Mouse (Mus musculus) hindbrain, embryonic 11.5 days (tissue): ENCODE measurements around the gene Tvp23a. TPM values are rescaled to one million over a fixed set of nuclear protein-coding genes. Genes with fewer than 3 reads are reported as not detected.

Experiments
- ATAC-seq: fragments of 200-750 bp; cut with Nextera tagmentation; 2 replicates; pipeline ENCODE4 v1.8.0; 2017; ENCODE audit warnings: mild to moderate bottlenecking, moderate TSS enrichment, moderate library complexity; ENCODE audit not compliant: low FRiP score
- DNase-seq: peaks from one replicate; pipeline ENCODE4 v3.0.0-alpha.2; 2015; ENCODE audit warnings: low spot score
- H3K27ac ChIP-seq: fragments of 300-500 bp; sonication (generic); 2 replicates; pipeline ENCODE4 v1.5.1; 2014; ENCODE audit warnings: mild to moderate bottlenecking, low read depth, low read length
- H3K27me3 ChIP-seq: fragments of 300-500 bp; sonication (generic); 2 replicates; pipeline ENCODE4 v1.6.1; 2014; ENCODE audit warnings: mild to moderate bottlenecking, low read length, moderate library complexity, mixed read lengths; ENCODE audit not compliant: control insufficient read depth, insufficient read depth
- H3K36me3 ChIP-seq: fragments of 300-500 bp; sonication (generic); 2 replicates; pipeline ENCODE4 v1.6.1; 2014; ENCODE audit warnings: mild to moderate bottlenecking, low read length, moderate library complexity, mixed read lengths; ENCODE audit not compliant: control insufficient read depth, insufficient read depth
- H3K4me1 ChIP-seq: fragments of 300-500 bp; sonication (generic); replicated peaks from 2 replicates; pipeline ENCODE4 v1.6.1; 2014; ENCODE audit warnings: low read length, mixed read lengths; ENCODE audit not compliant: control insufficient read depth, insufficient read depth
- H3K4me2 ChIP-seq: fragments of 300-500 bp; sonication (generic); replicated peaks from 2 replicates; pipeline ENCODE4 v1.6.1; 2014; ENCODE audit warnings: mild to moderate bottlenecking, low read depth, low read length
- H3K4me3 ChIP-seq: fragments of 300-500 bp; sonication (generic); 2 replicates; pipeline ENCODE4 v1.5.1; 2014; ENCODE audit warnings: low read depth, low read length
- H3K9ac ChIP-seq: fragments of 300-500 bp; sonication (generic); 2 replicates; pipeline ENCODE4 v1.6.1; 2014; ENCODE audit warnings: low read depth, low read length
- H3K9me3 ChIP-seq: fragments of 300-500 bp; sonication (generic); 2 replicates; pipeline ENCODE4 v1.6.1; 2016; ENCODE audit warnings: low read length; ENCODE audit not compliant: control insufficient read depth
- WGBS: fragments of 180-500 bp; shearing (Covaris S2); extraction: QIAGEN DNeasy Blood & Tissue Kit; methylation state at CpG from one replicate; pipeline ENCODE4 v1.1.7; 2014; 5-methylcytosine and 5-hydroxymethylcytosine counted together
- polyA plus RNA-seq: library from polyadenylated mRNA; unstranded; fragments of >200 nt; fragmentation: Nextera tagmentation; extraction: Ambion mirVana; gene quantifications from 2 replicates; pipeline ENCODE4 v1.2.1, GENCODE M21; 2014

The Tvp23a gene
- polyA plus RNA-seq, 1 experiment from 2014 or later = 17.2 TPM

GRCm38 (mm10) chr16:10465011-10465681 is 18.0 kb upstream of the Tvp23a start:
- no peak overlapping the region for H3K4me3 ChIP-seq
- H3K9me3 ChIP-seq = no peaks in the 10 kb centered on the region
- ATAC-seq = no peak
- DNase-seq = no peak
- no peaks in the 10 kb centered on the region for H3K27me3 ChIP-seq
- no peaks in the 10 kb centered on the region for H3K4me1 ChIP-seq
- no peak overlapping the region for H3K27ac ChIP-seq
- H3K36me3 ChIP-seq = no peaks in the 10 kb centered on the region
- 34% methylated on average over 4 of the region's 4 CpGs for WGBS
- no peak overlapping the region for H3K9ac ChIP-seq
- no peak overlapping the region for H3K4me2 ChIP-seq

GRCm38 (mm10) chr16:10461178-10461577 is 14.0 kb upstream of the Tvp23a start:
- Histone ChIP-seq H3K9me3 (no peaks in the 10 kb centered on the region), H3K4me1 (no peaks in the 10 kb centered on the region), H3K4me3 (no peak overlapping the region), H3K27ac (no peak overlapping the region), H3K36me3 (no peaks in the 10 kb centered on the region), H3K9ac (no peak overlapping the region), H3K27me3 (no peaks in the 10 kb centered on the region), H3K4me2 (no peak overlapping the region)
- DNase-seq (no peak), ATAC-seq (no peak)
- 92% methylated on average over 2 of the region's 2 CpGs for WGBS

GRCm38 (mm10) chr16:10460188-10460587 is 13.0 kb upstream of the Tvp23a start:
- H3K4me1 ChIP-seq = no peaks in the 10 kb centered on the region
- no peaks in the 10 kb centered on the region for H3K36me3 ChIP-seq
- no peaks in the 10 kb centered on the region for H3K9me3 ChIP-seq
- no peak overlapping the region for H3K9ac ChIP-seq
- 81% methylated on average over 2 of the region's 2 CpGs for WGBS
- H3K4me2 ChIP-seq = no peak overlapping the region
- H3K4me3 ChIP-seq = no peak overlapping the region
- H3K27me3 ChIP-seq = no peaks in the 10 kb centered on the region
- DNase-seq = no peak
- no peak overlapping the region for H3K27ac ChIP-seq
- no peak for ATAC-seq

- DNase-seq (no peak), ATAC-seq (no peak)
- no peak overlapping the region for H3K27ac ChIP-seq
- no peaks in the 10 kb centered on the region for H3K27me3 ChIP-seq
- H3K9me3 ChIP-seq = no peaks in the 10 kb centered on the region
- no peaks in the 10 kb centered on the region for H3K4me1 ChIP-seq
- H3K4me3 ChIP-seq = no peak overlapping the region
- WGBS = 51% methylated on average over 3 of the region's 3 CpGs
- H3K9ac ChIP-seq = no peak overlapping the region
- H3K4me2 ChIP-seq = no peak overlapping the region
- H3K36me3 ChIP-seq = no peaks in the 10 kb centered on the region
These were observed 7.4 kb upstream of the Tvp23a start for GRCm38 (mm10) chr16:10454583-10454974.

GRCm38 (mm10) chr16:10453872-10454582 is 6.9 kb upstream of the Tvp23a start:
- no peak for DNase-seq
- H3K4me3 ChIP-seq = no peak overlapping the region
- no peak for ATAC-seq
- no peak overlapping the region for H3K27ac ChIP-seq
- H3K4me1 ChIP-seq = no peaks in the 10 kb centered on the region
- H3K36me3 ChIP-seq = no peaks in the 10 kb centered on the region
- H3K9ac ChIP-seq = no peak overlapping the region
- no peak overlapping the region for H3K4me2 ChIP-seq
- H3K27me3 ChIP-seq = no peaks in the 10 kb centered on the region
- WGBS = 76% methylated on average over 6 of the region's 6 CpGs
- H3K9me3 ChIP-seq = no peaks in the 10 kb centered on the region

- Histone ChIP-seq H3K9me3 (no peaks in the 10 kb centered on the region), H3K27ac (no peak overlapping the region), H3K4me2 (no peak overlapping the region), H3K4me3 (no peak overlapping the region), H3K4me1 (0 out of 2 replicates have a peak, but pooled peaks cover 5% of the 10 kb centered on the region), H3K36me3 (no peaks in the 10 kb centered on the region), H3K27me3 (no peaks in the 10 kb centered on the region), H3K9ac (no peak overlapping the region)
- WGBS = 91% methylated on average over 8 of the region's 8 CpGs
- ATAC-seq (no peak), DNase-seq (no peak)
These were observed 5.3 kb upstream of the Tvp23a start for GRCm38 (mm10) chr16:10452445-10452896.

- H3K4me3 ChIP-seq = no peak overlapping the region
- DNase-seq = no peak
- no peaks in the 10 kb centered on the region for H3K27me3 ChIP-seq
- no peak for ATAC-seq
- no peak overlapping the region for H3K4me2 ChIP-seq
- no peak overlapping the region for H3K9ac ChIP-seq
- H3K36me3 ChIP-seq = no peaks in the 10 kb centered on the region
- WGBS = 86% methylated on average over 2 of the region's 2 CpGs
- no peaks in the 10 kb centered on the region for H3K9me3 ChIP-seq
- H3K27ac ChIP-seq = no peak overlapping the region
- 0 out of 2 replicates have a peak, but pooled peaks cover 5% of the 10 kb centered on the region for H3K4me1 ChIP-seq
These were observed 4.7 kb upstream of the Tvp23a start for GRCm38 (mm10) chr16:10451906-10452305.

- no peak overlapping the region for H3K9ac ChIP-seq
- WGBS = 86% methylated on average over 9 of the region's 9 CpGs
- peaks cover 8% of the 10 kb centered on the region; the same call in 1 of the 2 replicates for H3K4me1 ChIP-seq
- no peaks in the 10 kb centered on the region for H3K27me3 ChIP-seq
- ATAC-seq (no peak), DNase-seq (no peak)
- H3K27ac ChIP-seq = no peak overlapping the region
- no peak overlapping the region for H3K4me3 ChIP-seq
- H3K36me3 ChIP-seq = no peaks in the 10 kb centered on the region
- no peaks in the 10 kb centered on the region for H3K9me3 ChIP-seq
- H3K4me2 ChIP-seq = no peak overlapping the region
These were observed 1.8 kb upstream of the Tvp23a start for GRCm38 (mm10) chr16:10448931-10449330.

GRCm38 (mm10) chr16:10447781-10448180 is 619 bp upstream of the Tvp23a start:
- no peaks in the 10 kb centered on the region for H3K27me3 ChIP-seq
- peak overlapping the region; percentile 60 for H3K9ac ChIP-seq
- H3K4me1 ChIP-seq = peaks cover 8% of the 10 kb centered on the region; the same call in 1 of the 2 replicates
- no peak overlapping the region for H3K27ac ChIP-seq
- peak overlapping the region; percentile 43 for H3K4me3 ChIP-seq
- WGBS = 66% methylated on average over 2 of the region's 2 CpGs
- H3K9me3 ChIP-seq = no peaks in the 10 kb centered on the region
- no peak; the same call in 1 of the 2 replicates for ATAC-seq
- peak overlapping the region; percentile 52 for H3K4me2 ChIP-seq
- DNase-seq = peak; percentile 6
- H3K36me3 ChIP-seq = no peaks in the 10 kb centered on the region
